Mouse (Mus musculus): ENCODE data around the gene Cdca7l.
"Not testable (repeated sequence)": the region's sequence is repeated elsewhere in the genome, so short reads cannot be mapped to it uniquely, and the experiment has no call there.

The Cdca7l gene

GRCm38 (mm10) chr12:117861249-117861648 is 57.2 kb downstream of the Cdca7l start:
- no peak for DNase-seq (ENCODE audit: low read depth, low spot score)

- DNase-seq (ENCODE audit: low read depth, low spot score): no peak
These were observed 58.6 kb downstream of the Cdca7l start for GRCm38 (mm10) chr12:117862655-117863054.

DNA sequence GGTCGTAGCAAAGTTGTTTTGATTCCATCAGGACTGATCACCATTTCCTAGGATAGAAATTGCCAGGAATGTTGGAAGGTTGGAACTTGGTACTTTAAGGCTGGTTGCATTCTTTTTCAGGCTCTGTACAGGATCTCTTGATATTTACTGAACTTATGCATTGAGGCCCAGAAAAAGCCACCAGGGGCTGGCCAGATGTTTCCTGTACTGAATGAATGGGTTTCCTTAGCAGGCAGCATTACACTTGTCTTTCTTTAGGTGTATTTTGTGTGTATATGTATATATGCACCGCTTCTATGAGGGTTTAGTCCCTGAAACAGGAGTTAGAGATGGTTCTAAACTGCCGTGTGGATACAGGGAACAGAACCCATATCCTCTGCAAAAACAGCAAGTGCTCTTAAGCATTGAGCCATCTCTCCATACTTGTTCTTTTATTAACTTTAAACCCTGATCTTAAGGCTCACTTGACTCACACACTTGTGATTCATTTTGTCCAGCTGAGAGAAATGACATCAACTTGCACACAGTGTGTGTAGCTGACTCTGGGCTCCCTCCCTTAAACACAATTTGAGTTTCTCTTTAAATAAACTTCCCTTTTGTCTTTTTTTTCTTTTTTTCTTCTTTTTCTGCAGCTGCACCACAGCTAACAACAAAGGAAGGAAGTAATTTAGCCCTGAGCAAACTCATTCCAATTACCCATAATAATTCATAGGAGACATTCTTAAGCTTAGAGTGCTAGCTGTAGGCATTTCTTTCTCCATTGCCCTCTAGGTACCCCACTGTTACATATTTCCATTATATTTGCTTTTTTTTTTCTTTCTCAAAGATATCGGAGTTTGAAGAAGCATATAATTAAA is 63.8 kb downstream of the Cdca7l start:
- DNase-seq (ENCODE audit: low read depth, low spot score): no peak

GRCm38 (mm10) chr12:117872265-117872664 is 68.2 kb downstream of the Cdca7l start:
- no peak for DNase-seq (ENCODE audit: low read depth, low spot score)

GRCm38 (mm10) chr12:117878341-117878740 is 74.3 kb downstream of the Cdca7l start:
- DNase-seq (ENCODE audit: low read depth, low spot score): no peak

GRCm38 (mm10) chr12:117884627-117885026 is 80.5 kb downstream of the Cdca7l start:
- DNase-seq (ENCODE audit: low read depth, low spot score): no peak

- DNase-seq (ENCODE audit: low read depth, low spot score): no peak
These were observed 83.3 kb downstream of the Cdca7l start for GRCm38 (mm10) chr12:117887422-117887821.

GRCm38 (mm10) chr12:117900798-117901197 is 96.7 kb downstream of the Cdca7l start:
- not testable (repeated sequence) for DNase-seq (ENCODE audit: low read depth, low spot score)

DNA sequence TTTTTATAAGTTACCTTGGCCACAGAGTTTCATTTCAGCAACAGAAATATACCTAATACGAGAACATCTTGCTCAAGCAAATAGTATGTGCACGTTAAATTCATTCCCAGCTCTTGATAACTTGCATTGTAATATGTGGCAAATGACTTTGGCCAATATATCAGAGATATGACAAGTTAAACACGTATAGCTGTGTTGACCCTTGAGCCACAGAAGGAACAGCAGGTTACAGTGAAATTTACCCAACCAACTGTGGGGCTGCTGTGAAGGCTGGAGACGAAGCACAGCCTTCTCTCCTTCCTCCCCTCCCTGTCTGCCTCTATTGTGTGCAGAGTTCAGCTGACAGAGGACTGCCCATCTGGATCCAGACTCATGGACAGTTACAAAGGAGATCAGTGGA is 97.3 kb downstream of the Cdca7l start:
- DNase-seq (ENCODE audit: low read depth, low spot score): not testable (repeated sequence)

GRCm38 (mm10) chr12:117903671-117904070 is 99.6 kb downstream of the Cdca7l start:
- DNase-seq (ENCODE audit: low read depth, low spot score): no peak

DNA sequence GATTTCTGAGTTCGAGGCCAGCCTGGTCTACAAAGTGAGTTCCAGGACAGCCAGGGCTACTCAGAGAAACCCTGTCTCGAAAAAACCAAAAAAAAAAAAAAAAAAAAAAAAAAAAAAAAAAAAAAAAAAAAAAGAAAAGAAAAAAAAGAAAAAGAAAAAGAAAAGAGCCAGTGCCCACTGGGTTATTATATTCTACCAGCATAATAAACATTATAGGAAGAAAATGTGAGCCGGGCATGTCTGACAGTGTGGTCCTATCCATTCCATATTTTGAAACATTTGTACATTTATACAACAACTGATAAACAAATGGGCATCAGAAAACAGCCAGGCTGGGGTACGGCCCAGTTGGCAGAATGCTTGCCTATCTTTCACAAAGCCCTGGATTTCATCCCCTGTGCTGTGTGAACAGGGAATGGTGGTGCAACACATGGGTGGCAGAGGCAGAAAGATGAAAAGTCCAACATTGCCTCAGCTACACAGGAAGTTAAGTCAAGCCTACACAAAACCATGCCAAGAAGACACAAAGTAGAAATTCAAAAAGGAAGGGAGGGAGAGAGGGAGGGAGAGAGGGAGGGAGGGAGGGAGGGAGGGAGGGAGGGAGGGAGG is 101.2 kb downstream of the Cdca7l start:
- DNase-seq (ENCODE audit: low read depth, low spot score): not testable (repeated sequence)

DNA sequence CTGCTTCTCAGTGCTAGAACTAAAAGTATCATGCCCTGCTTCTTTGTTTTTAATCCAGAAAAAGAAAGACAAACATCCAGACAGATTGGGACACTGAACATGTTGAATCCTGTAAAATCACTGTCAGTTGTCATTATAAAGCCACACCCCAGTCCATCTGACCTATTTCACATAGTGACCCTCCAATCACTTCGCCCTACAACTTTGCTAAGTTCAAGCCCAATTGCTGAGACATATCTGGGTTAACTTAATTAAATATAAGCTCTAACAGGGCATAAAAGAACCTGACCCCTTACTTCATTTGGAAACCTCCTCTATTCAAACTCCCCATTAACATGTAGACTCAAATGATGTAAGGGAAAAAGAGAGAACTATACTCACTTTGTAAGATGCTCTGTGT is 107.3 kb downstream of the Cdca7l start:
- no peak for DNase-seq (ENCODE audit: low read depth, low spot score)

DNA sequence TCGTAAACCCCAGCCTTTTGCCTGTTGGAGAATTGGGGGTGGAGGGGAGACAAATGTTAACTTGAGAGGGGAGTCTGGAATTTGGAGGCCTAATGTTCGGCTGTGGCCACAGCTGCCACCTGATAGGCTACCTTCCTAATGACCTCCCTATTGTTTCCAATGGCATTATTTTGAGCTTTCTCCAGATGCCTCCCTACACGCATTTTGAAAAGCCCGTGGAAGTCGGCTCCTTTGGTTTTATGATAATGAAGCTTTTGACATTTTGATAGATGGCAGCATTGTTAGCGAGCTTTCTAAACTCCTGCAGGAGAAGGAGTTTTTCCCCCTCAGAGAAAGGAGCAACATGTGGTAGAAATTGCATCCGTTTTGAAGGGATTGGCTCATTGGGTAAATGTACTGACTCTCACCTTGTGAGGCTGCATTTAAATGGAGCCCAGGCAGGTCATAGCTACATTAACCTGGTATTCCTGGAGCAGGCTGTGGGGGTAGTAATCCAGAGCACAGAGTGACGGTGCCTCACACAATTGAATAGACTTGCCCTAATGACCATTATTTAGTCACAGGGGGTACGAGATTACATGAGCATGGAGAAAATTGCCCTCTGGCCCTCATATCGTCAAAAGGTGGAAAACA is 110.6 kb downstream of the Cdca7l start:
- DNase-seq (ENCODE audit: low read depth, low spot score): peak; percentile 58

- DNase-seq (ENCODE audit: low read depth, low spot score): peak; percentile 32
These were observed 111.9 kb downstream of the Cdca7l start for GRCm38 (mm10) chr12:117915826-117916588.

Data from mesoderm, embryonic 11.5 days (tissue).